Mouse (Mus musculus) forebrain, embryonic 10.5 days (tissue): ENCODE measurements around the gene Duoxa1. TPM values are rescaled to one million over a fixed set of nuclear protein-coding genes. Genes with fewer than 3 reads are reported as not detected.

ENCODE experiments used
- DNase-seq: peaks from one replicate; pipeline ENCODE4 v3.0.0-alpha.2; 2017; ENCODE audit warnings: low spot score; ENCODE audit errors: extremely low spot score
- H3K27ac ChIP-seq: fragments of 300-500 bp; sonication (generic); 2 replicates; pipeline ENCODE4 v1.5.1; 2016; ENCODE audit warnings: mild to moderate bottlenecking
- H3K27me3 ChIP-seq: fragments of 300-500 bp; sonication (generic); 2 replicates; pipeline ENCODE4 v1.6.1; 2016; ENCODE audit warnings: mild to moderate bottlenecking; ENCODE audit not compliant: poor library complexity, severe bottlenecking
- H3K36me3 ChIP-seq: fragments of 300-500 bp; sonication (generic); replicated peaks from 2 replicates; pipeline ENCODE4 v1.6.1; 2016; ENCODE audit warnings: mild to moderate bottlenecking, moderate library complexity
- H3K4me1 ChIP-seq: fragments of 300-500 bp; sonication (generic); 2 replicates; pipeline ENCODE4 v1.6.1; 2016
- H3K4me3 ChIP-seq: fragments of 300-500 bp; sonication (generic); 2 replicates; pipeline ENCODE4 v1.5.1; 2016; ENCODE audit warnings: mild to moderate bottlenecking, moderate library complexity
- H3K9me3 ChIP-seq: fragments of 300-500 bp; sonication (generic); 2 replicates; pipeline ENCODE4 v1.6.1; 2016; ENCODE audit warnings: mild to moderate bottlenecking, moderate library complexity
- WGBS: fragments of 180-500 bp; shearing (Covaris S2); methylation state at CpG from one replicate; pipeline ENCODE4 v1.1.7; 2016; 5-methylcytosine and 5-hydroxymethylcytosine counted together
- polyA plus RNA-seq: library from polyadenylated mRNA; unstranded; fragments of >200 nt; fragmentation: Nextera tagmentation; extraction: Ambion mirVana; gene quantifications from 2 replicates; pipeline ENCODE4 v1.2.1, GENCODE M21; 2016

Duoxa1 gene
- polyA plus RNA-seq, 1 experiment from 2014 or later: not detected

DNA sequence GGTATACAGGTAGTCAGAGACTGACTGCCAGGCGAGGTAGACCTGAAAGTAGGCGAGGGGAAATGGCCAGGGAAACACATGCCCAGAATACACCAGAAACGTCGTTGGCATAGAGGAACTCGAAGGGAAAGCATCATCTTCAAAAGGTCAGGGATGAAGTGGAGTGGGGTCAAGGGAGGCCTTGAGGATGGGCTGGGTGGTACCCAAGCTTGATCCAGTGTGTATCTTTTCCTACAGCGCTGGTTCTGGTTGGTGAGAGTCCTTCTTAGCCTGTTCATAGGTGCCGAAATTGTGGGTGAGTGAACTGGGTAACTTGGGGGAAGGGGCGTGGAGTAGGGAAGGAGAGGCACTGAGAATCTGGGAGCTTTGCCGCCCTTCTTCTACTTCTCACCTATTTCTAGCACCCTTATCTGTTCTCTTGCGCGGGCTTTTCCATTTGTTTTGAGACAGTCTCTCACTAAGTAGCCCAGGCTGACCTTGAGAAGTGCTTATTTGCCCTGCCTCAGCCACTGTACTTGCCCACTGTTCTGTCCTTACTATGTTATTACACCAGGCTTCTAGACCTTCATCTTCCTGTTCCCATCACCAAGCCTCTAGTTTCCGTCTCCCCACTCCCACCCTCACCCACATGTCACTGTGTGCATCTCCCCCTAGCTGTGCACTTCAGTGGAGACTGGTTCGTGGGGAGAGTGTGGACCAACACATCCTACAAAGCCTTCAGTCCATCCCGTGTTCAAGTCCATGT lies 13.4 kb downstream of the Duoxa1 start:
- DNase-seq: peak; percentile 23
- WGBS: 6% methylated on average over 14 of the region's 14 CpGs
- Histone ChIP-seq H3K9me3 (no peaks in the 10 kb centered on the region), H3K4me1 (peaks cover 58% of the 10 kb centered on the region), H3K36me3 (no peaks in the 10 kb centered on the region), H3K4me3 (no peak overlapping the region), H3K27me3 (peaks cover 100% of the 10 kb centered on the region), H3K27ac (no peak overlapping the region)

- WGBS: 1% methylated on average over 43 of the region's 43 CpGs
Observed at GRCm38 (mm10) chr2:122298596-122299490, 14.7 kb downstream of the Duoxa1 start, which contains the start of gene Duoxa2. Gene Duoxa2 (plus strand): TSS chr2:122298900.

GRCm38 (mm10) chr2:122298096-122298499 lies 15.4 kb downstream of the Duoxa1 start, which contains the start of gene Duox2:
Gene Duox2 (minus strand): TSS chr2:122298449.
- peak within 1 kb of the TSS; percentile 42 for H3K4me3 ChIP-seq
- 2% methylated on average over 13 of the region's 13 CpGs for WGBS
- DNase-seq: no peak

More at GRCm38 (mm10) chr2:122298596-122299490, 14.7 kb downstream of the Duoxa1 start, which contains the start of gene Duoxa2:
- peaks cover 58% of the 10 kb centered on the region for H3K4me1 ChIP-seq
- peak within 1 kb of the TSS; percentile 42 for H3K4me3 ChIP-seq
- H3K36me3 ChIP-seq: no peaks in the 10 kb centered on the region
- peak; percentile 48 for DNase-seq
- H3K27me3 ChIP-seq: peaks cover 100% of the 10 kb centered on the region
- no peak within 1 kb of the TSS for H3K27ac ChIP-seq
- H3K9me3 ChIP-seq: no peaks in the 10 kb centered on the region

DNA sequence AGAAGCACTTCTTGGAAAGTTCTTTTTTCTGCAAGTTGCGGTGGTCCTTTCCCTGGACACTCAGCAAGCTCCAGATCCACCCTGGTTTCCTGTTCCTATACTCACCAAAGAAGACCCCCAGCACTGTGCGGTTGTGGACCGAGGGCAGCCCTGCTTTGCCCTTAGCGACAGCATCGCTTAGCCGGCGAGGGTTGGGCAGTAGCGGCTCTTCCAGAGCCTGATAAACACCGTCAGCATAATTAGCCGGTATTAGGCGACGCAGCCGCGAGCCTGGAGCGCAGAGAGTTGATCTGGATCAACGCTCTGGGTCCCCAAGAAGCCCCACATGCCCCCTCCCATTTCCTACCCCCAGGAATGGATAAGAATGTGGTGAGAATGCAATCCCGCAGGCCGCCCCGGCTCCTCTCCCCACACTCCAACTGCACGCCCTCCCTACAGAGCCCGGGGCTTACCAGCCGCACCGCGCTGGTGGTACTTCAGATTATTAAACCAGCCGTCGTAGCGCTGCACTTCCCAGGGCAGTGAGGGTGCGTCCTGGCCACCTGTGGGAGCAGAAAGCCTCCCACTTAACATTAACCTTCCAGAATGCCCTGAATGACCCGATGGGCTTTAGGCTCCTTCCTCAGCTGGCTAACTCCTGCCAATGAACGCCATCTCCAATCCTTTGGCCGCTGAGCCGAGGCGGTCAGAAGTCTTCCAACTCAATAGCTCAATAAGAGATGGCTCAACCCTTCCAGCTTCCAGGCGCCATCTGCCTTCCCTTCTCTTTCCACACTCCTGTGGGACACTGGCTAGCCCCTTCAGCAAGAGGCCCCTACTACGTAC lies 16.0 kb downstream of the Duoxa1 start:
- Histone ChIP-seq H3K36me3 (no peaks in the 10 kb centered on the region), H3K27me3 (peaks cover 99% of the 10 kb centered on the region), H3K4me1 (peaks cover 58% of the 10 kb centered on the region), H3K27ac (no peak overlapping the region), H3K9me3 (no peaks in the 10 kb centered on the region), H3K4me3 (peak overlapping the region; percentile 42)
- under 1% methylated on average over 35 of the region's 35 CpGs for WGBS
- peak; percentile 55 for DNase-seq

More at GRCm38 (mm10) chr2:122298096-122298499, 15.4 kb downstream of the Duoxa1 start, which contains the start of gene Duox2:
- Histone ChIP-seq H3K27me3 (peaks cover 100% of the 10 kb centered on the region), H3K4me1 (peaks cover 58% of the 10 kb centered on the region), H3K27ac (no peak within 1 kb of the TSS), H3K9me3 (no peaks in the 10 kb centered on the region), H3K36me3 (no peaks in the 10 kb centered on the region)

DNA sequence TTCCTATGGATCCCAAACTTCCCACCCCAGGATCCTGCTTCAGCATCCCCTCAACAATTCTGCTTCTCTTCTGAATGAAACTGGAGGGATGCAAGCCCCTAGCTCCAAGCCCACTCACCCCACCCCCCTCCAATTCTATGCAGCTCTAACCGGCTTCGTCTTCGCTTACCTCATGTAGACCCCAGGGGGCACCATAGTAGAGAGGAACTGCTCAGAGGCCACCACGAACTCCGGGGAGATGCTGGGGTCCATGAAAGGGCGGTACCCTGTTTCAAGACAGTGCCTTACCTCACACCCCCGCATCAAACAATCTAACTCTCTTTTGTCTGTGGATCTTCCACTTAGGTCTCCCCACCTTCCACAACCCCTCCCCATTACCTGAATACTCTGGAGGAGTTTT lies 18.6 kb downstream of the Duoxa1 start:
- DNase-seq: no peak
- Histone ChIP-seq H3K4me1 (peaks cover 38% of the 10 kb centered on the region), H3K27me3 (peaks cover 92% of the 10 kb centered on the region), H3K27ac (no peak overlapping the region), H3K4me3 (no peak overlapping the region), H3K9me3 (no peaks in the 10 kb centered on the region), H3K36me3 (no peaks in the 10 kb centered on the region)
- WGBS: 4% methylated on average over 7 of the region's 7 CpGs

DNA sequence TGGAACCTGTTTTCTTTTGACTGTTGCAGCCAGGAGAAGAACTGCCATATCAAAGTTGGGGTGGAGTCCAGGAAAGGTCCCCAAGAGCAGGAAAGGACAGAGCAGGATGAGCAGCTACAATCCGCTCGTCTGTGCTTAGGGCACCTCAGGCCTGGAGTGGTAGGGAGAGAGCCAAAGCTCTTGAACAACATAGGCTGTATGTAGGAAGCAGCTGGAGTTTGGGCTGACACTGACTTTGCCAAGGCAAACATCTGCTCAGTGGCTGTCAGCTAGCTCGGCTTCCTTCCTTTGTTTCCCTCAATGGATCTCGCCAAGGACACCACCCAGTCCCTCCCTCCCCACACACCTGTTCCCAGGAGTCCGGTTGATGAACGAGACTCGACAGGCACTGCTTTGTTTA lies 27.4 kb downstream of the Duoxa1 start:
- Histone ChIP-seq H3K4me3 (no peak overlapping the region), H3K27ac (no peak overlapping the region), H3K4me1 (no peaks in the 10 kb centered on the region), H3K9me3 (no peaks in the 10 kb centered on the region), H3K36me3 (no peaks in the 10 kb centered on the region), H3K27me3 (peaks cover 5% of the 10 kb centered on the region)
- WGBS: 67% methylated on average over 7 of the region's 7 CpGs
- no peak for DNase-seq

DNA sequence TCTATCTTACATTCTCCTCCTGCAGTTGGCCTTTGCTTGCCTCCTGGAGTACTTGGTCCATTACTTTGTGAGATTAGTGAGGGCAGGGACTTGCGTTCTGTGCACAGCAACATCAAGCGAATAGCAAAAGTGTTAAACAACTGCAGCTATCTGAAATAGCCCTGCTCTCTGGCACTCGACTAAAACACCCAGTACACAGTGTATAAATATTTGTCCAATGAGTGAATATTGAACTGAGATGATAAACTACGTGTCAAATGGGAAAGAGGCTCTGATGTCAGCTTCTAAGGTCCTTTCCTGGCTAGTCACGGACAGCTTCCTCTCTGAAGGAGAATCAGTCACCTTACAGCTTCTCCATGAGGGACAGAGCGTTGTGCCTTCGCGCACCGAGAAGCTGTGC lies 29.4 kb downstream of the Duoxa1 start:
- H3K27ac ChIP-seq: no peak overlapping the region
- no peak for DNase-seq
- no peaks in the 10 kb centered on the region for H3K9me3 ChIP-seq
- H3K36me3 ChIP-seq: no peaks in the 10 kb centered on the region
- no peaks in the 10 kb centered on the region for H3K27me3 ChIP-seq
- no peaks in the 10 kb centered on the region for H3K4me1 ChIP-seq
- H3K4me3 ChIP-seq: no peak overlapping the region
- 90% methylated on average over 9 of the region's 9 CpGs for WGBS

GRCm38 (mm10) chr2:122278769-122279168 lies 34.8 kb downstream of the Duoxa1 start:
- Histone ChIP-seq H3K27me3 (no peaks in the 10 kb centered on the region), H3K4me3 (no peak overlapping the region), H3K9me3 (no peaks in the 10 kb centered on the region), H3K4me1 (peaks cover 12% of the 10 kb centered on the region), H3K27ac (no peak overlapping the region), H3K36me3 (no peaks in the 10 kb centered on the region)
- 89% methylated on average over 3 of the region's 3 CpGs for whole genome bisulfite sequencing
- DNase-seq: no peak

GRCm38 (mm10) chr2:122266407-122267193 lies 46.9 kb downstream of the Duoxa1 start:
- DNase-seq: no peak
- Histone ChIP-seq H3K4me3 (no peak overlapping the region), H3K27ac (0 out of 2 replicates have a peak overlapping the region, but pooled peaks have one; percentile 17), H3K36me3 (peaks cover 3% of the 10 kb centered on the region; the same call in 1 of the 2 replicates), H3K27me3 (no peaks in the 10 kb centered on the region), H3K4me1 (peaks cover 39% of the 10 kb centered on the region), H3K9me3 (no peaks in the 10 kb centered on the region)
- 91% methylated on average over 7 of the region's 7 CpGs for WGBS

DNA sequence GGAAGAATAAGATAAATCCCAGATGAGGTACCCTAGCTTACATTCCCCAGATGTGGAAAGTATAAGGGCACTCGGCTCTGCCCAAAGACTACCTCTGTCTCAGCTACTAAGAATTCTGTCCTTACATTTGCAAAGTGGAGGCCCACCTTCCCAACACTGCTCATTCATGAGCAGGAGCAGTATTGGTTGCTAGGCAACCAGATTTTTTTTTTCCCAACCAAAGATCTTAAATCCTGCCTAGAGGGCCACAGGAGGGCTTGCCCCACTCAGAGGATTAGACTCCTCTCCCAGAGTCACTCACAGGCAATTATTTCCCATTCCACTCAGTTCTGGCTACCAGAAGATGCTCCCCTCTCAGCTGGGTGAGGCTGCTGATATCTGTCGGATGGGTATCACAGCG lies 48.8 kb downstream of the Duoxa1 start:
- no peak overlapping the region for H3K4me3 ChIP-seq
- WGBS: 53% methylated on average over 3 of the region's 3 CpGs
- no peaks in the 10 kb centered on the region for H3K9me3 ChIP-seq
- H3K4me1 ChIP-seq: peaks cover 39% of the 10 kb centered on the region
- H3K27me3 ChIP-seq: no peaks in the 10 kb centered on the region
- peak; percentile 35 for DNase-seq
- peaks cover 17% of the 10 kb centered on the region for H3K36me3 ChIP-seq
- peak overlapping the region; percentile 72; the same call in 1 of the 2 replicates for H3K27ac ChIP-seq

DNA sequence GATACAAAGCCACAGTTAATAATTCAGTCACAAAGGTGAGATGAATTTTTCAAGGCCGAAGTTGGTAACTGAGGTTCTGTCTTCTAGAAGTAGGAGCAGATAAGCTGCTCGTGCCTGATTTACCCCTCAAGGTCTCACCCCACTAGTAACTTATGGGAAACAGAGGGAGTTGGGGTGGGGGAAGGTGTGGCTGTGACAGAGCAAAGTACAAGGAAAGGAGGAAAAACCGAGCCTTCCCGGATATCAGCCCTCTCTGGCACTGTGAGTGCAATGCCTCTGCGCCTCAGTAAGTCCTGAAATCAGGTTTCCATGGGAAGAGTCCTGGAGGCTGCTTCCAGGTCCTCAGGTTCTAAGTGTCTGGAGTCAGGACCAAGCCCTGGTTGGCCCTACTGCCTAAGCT lies 52.8 kb downstream of the Duoxa1 start:
- WGBS: 88% methylated on average over 5 of the region's 5 CpGs
- no peak overlapping the region for H3K27ac ChIP-seq
- peaks cover 22% of the 10 kb centered on the region for H3K36me3 ChIP-seq
- H3K9me3 ChIP-seq: no peaks in the 10 kb centered on the region
- H3K27me3 ChIP-seq: no peaks in the 10 kb centered on the region
- DNase-seq: no peak
- H3K4me3 ChIP-seq: no peak overlapping the region
- H3K4me1 ChIP-seq: peaks cover 37% of the 10 kb centered on the region
